Mouse (Mus musculus): ENCODE data around the gene Alpk1. TPM values are rescaled to one million over a fixed set of nuclear protein-coding genes. Genes with fewer than 3 reads are reported as not detected.

Gene Alpk1
- polyA plus RNA-seq (2015; fragmentation: Nextera tagmentation; extraction: Ambion mirVana), result 0.58 and 0.83 TPM in 2 replicates

- peak; percentile 71 for DNase-seq (ENCODE audit: low spot score)
Measured at GRCm38 (mm10) chr3:127780021-127780644, at the start of gene Alpk1. Gene Alpk1 (minus strand): TSS chr3:127780527.

GRCm38 (mm10) chr3:127827123-127827522, 46.8 kb upstream of the Alpk1 start:
- no peak for DNase-seq (ENCODE audit: low spot score)

- DNase-seq (ENCODE audit: low spot score), result no peak
Measured at GRCm38 (mm10) chr3:127826503-127826902, 46.2 kb upstream of the Alpk1 start.

GRCm38 (mm10) chr3:127823886-127824863, 43.8 kb upstream of the Alpk1 start:
- peak; percentile 58 for DNase-seq (ENCODE audit: low spot score)

GRCm38 (mm10) chr3:127821209-127821608, 40.9 kb upstream of the Alpk1 start:
- DNase-seq (ENCODE audit: low spot score), result no peak

- DNase-seq (ENCODE audit: low spot score), result no peak
Measured at GRCm38 (mm10) chr3:127820400-127820799, 40.1 kb upstream of the Alpk1 start.

GRCm38 (mm10) chr3:127818694-127819663, 38.7 kb upstream of the Alpk1 start:
- no peak for DNase-seq (ENCODE audit: low spot score)

- DNase-seq (ENCODE audit: low spot score), result no peak
Measured at GRCm38 (mm10) chr3:127817120-127817683, 36.9 kb upstream of the Alpk1 start.

- no peak for DNase-seq (ENCODE audit: low spot score)
Measured at GRCm38 (mm10) chr3:127809103-127809502, 28.8 kb upstream of the Alpk1 start.

- DNase-seq (ENCODE audit: low spot score), result no peak
Measured at GRCm38 (mm10) chr3:127807846-127808245, 27.5 kb upstream of the Alpk1 start.

GRCm38 (mm10) chr3:127805991-127806390, 25.7 kb upstream of the Alpk1 start:
- DNase-seq (ENCODE audit: low spot score), result no peak

- DNase-seq (ENCODE audit: low spot score), result no peak
Measured at GRCm38 (mm10) chr3:127805071-127805470, 24.7 kb upstream of the Alpk1 start.

GRCm38 (mm10) chr3:127804439-127804838, 24.1 kb upstream of the Alpk1 start:
- no peak for DNase-seq (ENCODE audit: low spot score)

GRCm38 (mm10) chr3:127802814-127803213, 22.5 kb upstream of the Alpk1 start:
- DNase-seq (ENCODE audit: low spot score), result no peak

GRCm38 (mm10) chr3:127801162-127801561, 20.8 kb upstream of the Alpk1 start:
- DNase-seq (ENCODE audit: low spot score), result no peak

- no peak for DNase-seq (ENCODE audit: low spot score)
Measured at GRCm38 (mm10) chr3:127796271-127796670, 15.9 kb upstream of the Alpk1 start.

- DNase-seq (ENCODE audit: low spot score), result no peak
Measured at GRCm38 (mm10) chr3:127795762-127796161, 15.4 kb upstream of the Alpk1 start.

- no peak for DNase-seq (ENCODE audit: low spot score)
Measured at GRCm38 (mm10) chr3:127793022-127793421, 12.7 kb upstream of the Alpk1 start.

- DNase-seq (ENCODE audit: low spot score), result no peak
Measured at GRCm38 (mm10) chr3:127791595-127792561, 11.6 kb upstream of the Alpk1 start.

GRCm38 (mm10) chr3:127791056-127791483, 10.7 kb upstream of the Alpk1 start:
- DNase-seq (ENCODE audit: low spot score), result peak; percentile 22
